Mouse (Mus musculus): ENCODE data around the gene Slc29a1.

GRCm38 (mm10) chr17:45555452-45556106, 43.8 kb downstream of the Slc29a1 start, which contains the start of gene Nfkbie:
- TF ChIP-seq CTCF (IDR thresholded peaks at IDR 0.05; ENCODE audit: low read depth) (no peak), EP300 (optimal IDR thresholded peaks at IDR 0.05) (no peak)

Data from stomach, postnatal 0 days (tissue).